Mouse (Mus musculus) spleen, adult 2 months (tissue): ENCODE results near the gene Grik4.

Experiments used
- CTCF ChIP-seq: fragments of 200-500 bp; IDR thresholded peaks from 2 replicates; pipeline ENCODE4 v1.5.1; 2011; ENCODE audit warnings: mild to moderate bottlenecking, inconsistent platforms; ENCODE audit not compliant: insufficient read depth, insufficient read length, insufficient replicate concordance; ENCODE audit errors: extremely low read depth
- POLR2A ChIP-seq: fragments of 200-500 bp; IDR thresholded peaks from 2 replicates; pipeline ENCODE4 v1.6.1; 2011; ENCODE audit warnings: low read depth, low read length, inconsistent platforms

DNA sequence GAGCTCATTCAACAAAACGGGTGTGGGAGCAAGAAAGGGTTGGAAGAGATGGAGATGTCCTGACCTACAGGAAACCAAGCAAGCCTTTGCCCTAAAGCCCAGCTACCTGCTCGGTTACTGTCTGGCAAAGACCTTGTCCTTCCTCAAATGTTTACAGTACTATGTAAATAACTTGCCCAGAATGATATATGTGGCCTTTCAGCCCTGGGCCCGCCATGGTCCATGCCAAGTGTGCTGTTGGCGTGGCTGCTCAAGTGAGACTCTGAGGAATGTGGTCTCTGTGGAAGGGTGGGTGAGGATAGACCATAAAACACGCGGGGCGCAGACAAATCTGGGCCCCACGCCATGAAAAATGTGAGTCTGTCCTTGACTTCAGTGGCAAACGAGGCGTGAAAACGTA is 83.1 kb downstream of the Grik4 start:
- no peak for TF ChIP-seq CTCF
- TF ChIP-seq POLR2A: no peak
